Mouse (Mus musculus): ENCODE measurements at regions not wholly inside any gene's neighbourhood (a gene's known extent, or its start where the extent isn't known, plus 50 kb on each side); places are given as distances from the start of the nearest gene placed in this dataset.

- TF ChIP-seq GABPA (IDR thresholded peaks at IDR 0.05; ENCODE audit: low read depth, low read length) = no peak
- TF ChIP-seq UBTF (IDR thresholded peaks at IDR 0.05; ENCODE audit: borderline replicate concordance, insufficient read depth, low read depth, low read length) = no peak
- no peak for TF ChIP-seq POLR2A (IDR thresholded peaks at IDR 0.05; ENCODE audit: control insufficient read depth in 1 of 2, insufficient read depth in 1 of 2, low read depth in 1 of 2, low read length in 2 of 2, poor library complexity in 1 of 2)
- no peak for TF ChIP-seq MAFK (IDR thresholded peaks at IDR 0.05; ENCODE audit: borderline replicate concordance, low read depth, low read length)
- no peak for TF ChIP-seq ZC3H11A (IDR thresholded peaks at IDR 0.05; ENCODE audit: low read depth, low read length)
- no peak for TF ChIP-seq ZMIZ1 (IDR thresholded peaks at IDR 0.05; ENCODE audit: low read depth, low read length)
- no peak for TF ChIP-seq EP300 (IDR thresholded peaks at IDR 0.05; ENCODE audit: low read depth in 1 of 2, low read length in 2 of 2)
- TF ChIP-seq MYB (IDR thresholded peaks at IDR 0.05; ENCODE audit: low read depth, low read length) = no peak
- TF ChIP-seq MYC (IDR thresholded peaks at IDR 0.05; ENCODE audit: low read depth, low read length) = no peak
- TF ChIP-seq ELF1 (IDR thresholded peaks at IDR 0.05; ENCODE audit: low read depth, low read length) = no peak
- no peak for TF ChIP-seq E2F4 (IDR thresholded peaks at IDR 0.05; ENCODE audit: borderline replicate concordance, low read depth, low read length)
- no peak for TF ChIP-seq MAZ (IDR thresholded peaks at IDR 0.05; ENCODE audit: low read depth, low read length)
- TF ChIP-seq USF1 (IDR thresholded peaks at IDR 0.05; ENCODE audit: low read depth, low read length) = no peak
- Histone ChIP-seq H3K9ac (ENCODE audit: control insufficient read depth, low read depth, low read length, poor library complexity, severe bottlenecking) (no peak overlapping the region), H3K4me3 (ENCODE audit: control insufficient read depth in 1 of 2, insufficient read depth in 1 of 2, low read depth in 2 of 2, low read length in 2 of 2) (no peak overlapping the region), H3K4me1 (ENCODE audit: control insufficient read depth in 1 of 2, insufficient read depth in 2 of 2, low read length in 2 of 2) (no peaks in the 10 kb centered on the region), H3K27me3 (ENCODE audit: control insufficient read depth in 1 of 2, insufficient read depth in 2 of 2, low read length in 2 of 2) (no peaks in the 10 kb centered on the region), H3K36me3 (ENCODE audit: control insufficient read depth in 1 of 2, insufficient read depth in 2 of 2, low read length in 2 of 2) (no peaks in the 10 kb centered on the region), H3K9me3 (replicated peaks; ENCODE audit: insufficient read depth, low read length) (no peaks in the 10 kb centered on the region), H3K79me2 (ENCODE audit: control insufficient read depth, insufficient read depth, low read length, poor library complexity) (no peaks in the 10 kb centered on the region), H3K27ac (ENCODE audit: control insufficient read depth, low read depth, low read length) (no peak overlapping the region)
- no peak for DNase-seq (ENCODE audit: low read depth, low spot score)
These were observed 503.7 kb upstream of the Tbc1d2b start for GRCm38 (mm10) chr9:90774296-90774695.

GRCm38 (mm10) chr9:90789545-90789944 is 518.9 kb upstream of the Tbc1d2b start:
- Histone ChIP-seq H3K79me2 (ENCODE audit: control insufficient read depth, insufficient read depth, low read length, poor library complexity) (no peaks in the 10 kb centered on the region), H3K4me3 (ENCODE audit: control insufficient read depth in 1 of 2, insufficient read depth in 1 of 2, low read depth in 2 of 2, low read length in 2 of 2) (no peak overlapping the region), H3K36me3 (ENCODE audit: control insufficient read depth in 1 of 2, insufficient read depth in 2 of 2, low read length in 2 of 2) (no peaks in the 10 kb centered on the region), H3K4me1 (ENCODE audit: control insufficient read depth in 1 of 2, insufficient read depth in 2 of 2, low read length in 2 of 2) (no peaks in the 10 kb centered on the region), H3K27ac (ENCODE audit: control insufficient read depth, low read depth, low read length) (no peak overlapping the region), H3K27me3 (ENCODE audit: control insufficient read depth in 1 of 2, insufficient read depth in 2 of 2, low read length in 2 of 2) (no peaks in the 10 kb centered on the region), H3K9me3 (replicated peaks; ENCODE audit: insufficient read depth, low read length) (no peaks in the 10 kb centered on the region), H3K9ac (ENCODE audit: control insufficient read depth, low read depth, low read length, poor library complexity, severe bottlenecking) (no peak overlapping the region)
- no peak for TF ChIP-seq KAT2A (conservative IDR thresholded peaks at IDR 0.05; ENCODE audit: low read depth, low read length)
- no peak for TF ChIP-seq TCF12 (IDR thresholded peaks at IDR 0.05; ENCODE audit: low read depth, low read length)
- no peak for TF ChIP-seq TAL1 (IDR thresholded peaks at IDR 0.05; ENCODE audit: low read length)
- no peak for TF ChIP-seq MXI1 (IDR thresholded peaks at IDR 0.05; ENCODE audit: low read depth, low read length)
- no peak for TF ChIP-seq BHLHE40 (IDR thresholded peaks at IDR 0.05; ENCODE audit: borderline replicate concordance, low read depth, low read length)
- DNase-seq (ENCODE audit: low read depth, low spot score) = no peak

Data from MEL (cell line).